Mouse (Mus musculus): Measurements from ENCODE around the gene Gm867. TPM values are rescaled to one million over a fixed set of nuclear protein-coding genes. Genes with fewer than 3 reads are reported as not detected.
A peak's percentile ranks its signal among the peaks of the same experiment; 100 is the strongest.

Gene Gm867
- polyA plus RNA-seq, 1 experiment from 2014 or later, result not detected

DNA sequence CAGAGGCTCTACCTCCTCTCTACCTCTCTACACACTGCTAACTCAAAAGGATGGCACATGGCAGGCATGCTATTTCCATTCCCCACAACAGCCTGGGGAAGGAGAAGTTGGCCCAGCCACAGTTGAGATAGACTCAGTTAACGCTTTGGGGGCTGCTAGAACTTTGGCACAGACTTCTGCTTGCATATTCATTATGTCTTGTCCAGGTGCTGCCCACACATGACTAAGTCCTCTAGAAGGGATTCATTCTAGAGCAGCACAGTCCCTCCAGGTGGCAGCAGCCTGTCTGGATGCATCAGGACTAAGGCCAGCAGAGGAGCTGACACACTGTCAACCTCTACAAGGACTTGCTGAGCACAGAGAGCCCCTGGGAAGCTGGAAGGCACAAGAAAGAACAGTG lies 44.3 kb downstream of the Gm867 start:
- Histone ChIP-seq H3K4me3 (ENCODE audit: low read depth, low read length) (no peak overlapping the region), H3K36me3 (ENCODE audit: control insufficient read depth, insufficient read depth, low read length) (peaks cover 54% of the 10 kb centered on the region), H3K9ac (replicated peaks; ENCODE audit: low read depth, low read length) (no peak overlapping the region), H3K4me1 (ENCODE audit: control insufficient read depth, insufficient read depth, low read length) (peaks cover 9% of the 10 kb centered on the region; the same call in 1 of the 2 replicates), H3K9me3 (ENCODE audit: control insufficient read depth, low read depth, low read length) (no peaks in the 10 kb centered on the region), H3K27ac (ENCODE audit: low read length) (no peak overlapping the region), H3K4me2 (replicated peaks; ENCODE audit: low read depth, low read length) (no peak overlapping the region), H3K27me3 (ENCODE audit: control insufficient read depth, insufficient read depth, low read length) (no peaks in the 10 kb centered on the region)
- WGBS, result 97% methylated on average over 1 of the region's 1 CpGs
- no peak for ATAC-seq (ENCODE audit: insufficient number of reproducible peaks, insufficient read depth, low FRiP score, low read depth)

DNA sequence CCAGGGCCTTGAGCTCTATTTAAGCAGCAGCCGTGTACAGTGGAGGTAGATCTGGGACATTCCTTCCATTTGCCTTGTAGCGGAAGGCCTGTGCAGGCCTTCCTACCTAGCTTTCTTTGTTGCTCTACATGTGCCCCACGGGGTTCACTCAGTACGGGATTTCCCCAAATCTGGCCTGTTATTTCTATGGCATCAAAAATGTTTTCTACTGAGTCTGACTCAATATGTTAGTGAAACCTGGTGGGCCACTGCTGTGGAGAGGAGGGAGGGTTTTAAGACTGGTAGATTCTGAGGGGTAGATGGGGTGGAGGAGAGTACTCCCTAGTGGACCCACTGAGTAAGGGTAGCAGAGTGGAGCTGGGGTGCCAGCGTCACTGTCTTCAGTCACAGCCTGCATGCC lies 44.7 kb downstream of the Gm867 start:
- Histone ChIP-seq H3K27ac (ENCODE audit: low read length) (no peak overlapping the region), H3K4me1 (ENCODE audit: control insufficient read depth, insufficient read depth, low read length) (peaks cover 9% of the 10 kb centered on the region; the same call in 1 of the 2 replicates), H3K36me3 (ENCODE audit: control insufficient read depth, insufficient read depth, low read length) (peaks cover 49% of the 10 kb centered on the region), H3K4me3 (ENCODE audit: low read depth, low read length) (no peak overlapping the region), H3K9ac (replicated peaks; ENCODE audit: low read depth, low read length) (no peak overlapping the region), H3K4me2 (replicated peaks; ENCODE audit: low read depth, low read length) (no peak overlapping the region), H3K27me3 (ENCODE audit: control insufficient read depth, insufficient read depth, low read length) (no peaks in the 10 kb centered on the region), H3K9me3 (ENCODE audit: control insufficient read depth, low read depth, low read length) (no peaks in the 10 kb centered on the region)
- 93% methylated on average over 5 of the region's 5 CpGs for WGBS
- ATAC-seq (ENCODE audit: insufficient number of reproducible peaks, insufficient read depth, low FRiP score, low read depth), result no peak

DNA sequence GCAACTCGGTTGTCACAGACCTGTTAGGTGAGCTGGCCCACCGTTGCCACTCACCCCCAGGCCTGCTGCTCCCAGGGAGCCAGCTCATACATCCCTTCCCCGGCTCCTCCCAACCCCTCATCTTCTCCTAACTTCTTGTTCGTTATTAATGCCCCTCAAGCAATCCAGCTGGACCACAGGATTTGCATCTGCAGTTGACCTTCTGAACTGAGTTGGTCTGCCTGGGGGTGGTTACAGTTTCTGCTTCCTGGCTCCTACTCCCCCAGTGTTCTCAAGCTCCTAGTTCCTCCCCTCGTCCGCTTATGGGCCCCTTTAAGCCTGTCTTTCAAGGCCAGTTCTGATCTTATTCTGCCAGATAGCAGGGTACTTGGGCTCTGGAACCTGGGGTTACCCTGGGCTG lies 45.9 kb downstream of the Gm867 start:
- no peak overlapping the region for H3K9ac ChIP-seq (replicated peaks; ENCODE audit: low read depth, low read length)
- no peak overlapping the region for H3K4me2 ChIP-seq (replicated peaks; ENCODE audit: low read depth, low read length)
- H3K36me3 ChIP-seq (ENCODE audit: control insufficient read depth, insufficient read depth, low read length), result peaks cover 42% of the 10 kb centered on the region

DNA sequence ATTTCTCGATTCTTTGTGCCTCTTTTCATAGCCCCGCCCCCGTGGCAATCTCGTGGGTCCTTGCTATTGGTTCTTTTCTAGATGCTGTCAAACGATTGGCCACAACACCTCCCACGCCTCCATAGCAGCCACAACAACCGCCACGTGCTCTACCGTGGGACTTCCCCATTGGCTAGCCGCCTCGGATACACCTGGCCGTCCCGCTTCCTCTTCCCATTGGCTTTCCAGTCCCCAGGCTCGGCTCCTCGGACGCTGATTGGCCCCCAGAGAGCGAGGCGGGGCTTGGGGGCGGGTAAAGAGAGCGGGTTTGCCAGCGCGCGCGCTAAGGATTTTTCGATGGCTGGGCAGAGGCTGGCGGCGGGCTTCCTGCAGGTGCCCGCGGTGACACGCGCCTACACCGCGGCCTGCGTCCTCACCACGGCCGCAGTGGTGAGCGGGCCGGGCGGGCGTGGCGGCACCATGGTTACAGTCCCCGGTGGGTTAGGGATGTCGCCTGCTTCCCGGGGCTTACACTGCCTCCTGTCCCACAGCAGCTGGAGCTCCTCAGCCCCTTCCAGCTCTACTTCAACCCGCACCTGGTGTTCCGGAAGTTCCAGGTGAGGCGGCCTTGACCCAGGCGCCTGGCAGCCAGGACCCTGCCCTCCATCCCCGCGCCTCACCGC lies 47.3 kb downstream of the Gm867 start, which contains the start of gene Derl3:
Gene Derl3 (plus strand): TSS at position 325 of the 662 bp plus-strand sequence.
- Histone ChIP-seq H3K4me2 (replicated peaks; ENCODE audit: low read depth, low read length) (peak within 1 kb of the TSS; percentile 82), H3K4me3 (ENCODE audit: low read depth, low read length) (peak within 1 kb of the TSS; percentile 33), H3K4me1 (ENCODE audit: control insufficient read depth, insufficient read depth, low read length) (peaks cover 9% of the 10 kb centered on the region; the same call in 1 of the 2 replicates), H3K9me3 (ENCODE audit: control insufficient read depth, low read depth, low read length) (no peaks in the 10 kb centered on the region), H3K27ac (ENCODE audit: low read length) (no peak within 1 kb of the TSS), H3K27me3 (ENCODE audit: control insufficient read depth, insufficient read depth, low read length) (no peaks in the 10 kb centered on the region), H3K9ac (replicated peaks; ENCODE audit: low read depth, low read length) (no peak within 1 kb of the TSS), H3K36me3 (ENCODE audit: control insufficient read depth, insufficient read depth, low read length) (peaks cover 28% of the 10 kb centered on the region)
- under 1% methylated on average over 50 of the region's 51 CpGs for WGBS
- peak; percentile 99 for ATAC-seq (ENCODE audit: insufficient number of reproducible peaks, insufficient read depth, low FRiP score, low read depth)

More for the DNA sequence above, 45.9 kb downstream of the Gm867 start:
- H3K4me1 ChIP-seq (ENCODE audit: control insufficient read depth, insufficient read depth, low read length), result peaks cover 9% of the 10 kb centered on the region; the same call in 1 of the 2 replicates
- no peaks in the 10 kb centered on the region for H3K27me3 ChIP-seq (ENCODE audit: control insufficient read depth, insufficient read depth, low read length)
- H3K4me3 ChIP-seq (ENCODE audit: low read depth, low read length), result no peak overlapping the region
- WGBS, result 70% methylated on average over 6 of the region's 6 CpGs
- H3K9me3 ChIP-seq (ENCODE audit: control insufficient read depth, low read depth, low read length), result no peaks in the 10 kb centered on the region
- H3K27ac ChIP-seq (ENCODE audit: low read length), result no peak overlapping the region
- no peak for ATAC-seq (ENCODE audit: insufficient number of reproducible peaks, insufficient read depth, low FRiP score, low read depth)

DNA sequence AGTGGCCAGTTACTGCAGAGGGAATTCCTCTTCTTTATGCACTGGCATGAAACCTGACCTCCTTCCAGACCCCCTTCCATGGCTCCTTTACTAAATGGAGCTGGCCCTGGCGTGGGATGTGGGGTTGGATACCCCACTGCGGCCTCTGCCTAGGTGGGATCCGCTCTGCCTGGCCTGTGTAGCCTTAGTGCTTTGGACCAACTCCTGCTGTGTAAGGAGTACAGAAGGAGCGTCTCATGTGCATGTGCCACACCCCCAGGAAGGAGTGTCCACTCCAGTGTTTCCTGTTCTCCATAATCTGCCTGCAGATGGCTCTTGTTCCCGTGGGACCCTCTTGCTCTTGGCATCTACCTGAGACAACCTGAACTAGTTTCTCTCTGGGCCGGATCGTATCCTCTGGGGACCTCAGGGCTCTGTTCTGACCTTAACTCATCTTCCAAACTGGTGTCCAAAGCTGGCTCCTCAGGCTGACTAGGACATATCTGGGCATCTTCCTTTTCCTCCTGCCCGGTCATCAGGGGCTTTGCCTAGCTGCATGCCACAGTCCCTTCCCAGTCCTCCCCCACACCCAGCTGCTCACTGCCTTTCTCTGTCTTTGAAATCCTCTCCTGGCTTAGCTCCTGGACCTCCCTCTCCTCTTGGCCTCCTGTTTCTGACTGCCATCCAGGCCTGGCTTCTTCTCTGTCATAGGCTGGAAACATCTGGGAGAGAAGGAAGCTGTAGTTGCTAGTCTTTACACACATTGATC lies 50.9 kb downstream of the Gm867 start:
- no peak overlapping the region for H3K4me3 ChIP-seq (ENCODE audit: low read depth, low read length)
- no peaks in the 10 kb centered on the region for H3K36me3 ChIP-seq (ENCODE audit: control insufficient read depth, insufficient read depth, low read length)
- H3K27ac ChIP-seq (ENCODE audit: low read length), result no peak overlapping the region
- WGBS, result 43% methylated on average over 8 of the region's 8 CpGs
- H3K4me2 ChIP-seq (replicated peaks; ENCODE audit: low read depth, low read length), result no peak overlapping the region
- no peaks in the 10 kb centered on the region for H3K9me3 ChIP-seq (ENCODE audit: control insufficient read depth, low read depth, low read length)
- H3K4me1 ChIP-seq (ENCODE audit: control insufficient read depth, insufficient read depth, low read length), result peaks cover 9% of the 10 kb centered on the region; the same call in 1 of the 2 replicates
- no peak for ATAC-seq (ENCODE audit: insufficient number of reproducible peaks, insufficient read depth, low FRiP score, low read depth)
- no peaks in the 10 kb centered on the region for H3K27me3 ChIP-seq (ENCODE audit: control insufficient read depth, insufficient read depth, low read length)
- H3K9ac ChIP-seq (replicated peaks; ENCODE audit: low read depth, low read length), result no peak overlapping the region

Other genes starting within 250 kb of the Gm867 start
- gene Cabin1, start 176.3 kb downstream of the Gm867 start, polyA plus RNA-seq (2014; fragmentation: Nextera tagmentation; extraction: Ambion mirVana), result 42.7 and 49.0 TPM in 2 replicates
- gene Ddt, start 167.3 kb downstream of the Gm867 start, polyA plus RNA-seq (2014; fragmentation: Nextera tagmentation; extraction: Ambion mirVana), result 65.3 and 65.5 TPM in 2 replicates
- gene Gm20441, start 159.7 kb downstream of the Gm867 start, polyA plus RNA-seq (2014; fragmentation: Nextera tagmentation; extraction: Ambion mirVana), result not detected in 2 replicates
- 46.5 and 48.5 TPM in 2 replicates for gene Gstt3, start 159.3 kb downstream of the Gm867 start, polyA plus RNA-seq (2014; fragmentation: Nextera tagmentation; extraction: Ambion mirVana)
- gene Gstt1, start 142.1 kb downstream of the Gm867 start, polyA plus RNA-seq (2014; fragmentation: Nextera tagmentation; extraction: Ambion mirVana), result 11.6 and 12.6 TPM in 2 replicates
- not detected in 2 replicates for gene Gstt4, start 118.1 kb downstream of the Gm867 start, polyA plus RNA-seq (2014; fragmentation: Nextera tagmentation; extraction: Ambion mirVana)
- 43.5 and 47.4 TPM in 2 replicates for gene Gstt2, start 103.2 kb downstream of the Gm867 start, polyA plus RNA-seq (2014; fragmentation: Nextera tagmentation; extraction: Ambion mirVana)
- gene Mif, start 80.4 kb downstream of the Gm867 start, polyA plus RNA-seq (2014; fragmentation: Nextera tagmentation; extraction: Ambion mirVana), result 1,950 and 2,198 TPM in 2 replicates
- gene Derl3, start 47.3 kb downstream of the Gm867 start, polyA plus RNA-seq (2014; fragmentation: Nextera tagmentation; extraction: Ambion mirVana), result 2.3 and 3.3 TPM in 2 replicates
- gene Smarcb1, start 19.1 kb downstream of the Gm867 start, polyA plus RNA-seq (2014; fragmentation: Nextera tagmentation; extraction: Ambion mirVana), result 182 and 197 TPM in 2 replicates
- gene Chchd10, start 7.5 kb downstream of the Gm867 start, polyA plus RNA-seq (2014; fragmentation: Nextera tagmentation; extraction: Ambion mirVana), result 40.3 and 47.6 TPM in 2 replicates
- gene Mmp11, start 4.2 kb downstream of the Gm867 start, polyA plus RNA-seq (2014; fragmentation: Nextera tagmentation; extraction: Ambion mirVana), result 47.9 and 59.5 TPM in 2 replicates
- 0.88 and 1.3 TPM in 2 replicates for gene Vpreb3, start 2.4 kb upstream of the Gm867 start, polyA plus RNA-seq (2014; fragmentation: Nextera tagmentation; extraction: Ambion mirVana)
- not detected in 2 replicates for gene Gm5134, start 13.8 kb upstream of the Gm867 start, polyA plus RNA-seq (2014; fragmentation: Nextera tagmentation; extraction: Ambion mirVana)
- 23.2 and 24.8 TPM in 2 replicates for gene Zfp280b, start 92.0 kb upstream of the Gm867 start, polyA plus RNA-seq (2014; fragmentation: Nextera tagmentation; extraction: Ambion mirVana)
- not detected in 2 replicates for gene Slc5a4b, start 170.3 kb upstream of the Gm867 start, polyA plus RNA-seq (2014; fragmentation: Nextera tagmentation; extraction: Ambion mirVana)
- gene Slc5a4a, start 206.8 kb upstream of the Gm867 start, polyA plus RNA-seq (2014; fragmentation: Nextera tagmentation; extraction: Ambion mirVana), result not detected in 2 replicates

Measured in stomach, embryonic 14.5 days (tissue).